Comparison of ENCODE assay signal across 8 mouse cellular contexts in the genomic region with DNA sequence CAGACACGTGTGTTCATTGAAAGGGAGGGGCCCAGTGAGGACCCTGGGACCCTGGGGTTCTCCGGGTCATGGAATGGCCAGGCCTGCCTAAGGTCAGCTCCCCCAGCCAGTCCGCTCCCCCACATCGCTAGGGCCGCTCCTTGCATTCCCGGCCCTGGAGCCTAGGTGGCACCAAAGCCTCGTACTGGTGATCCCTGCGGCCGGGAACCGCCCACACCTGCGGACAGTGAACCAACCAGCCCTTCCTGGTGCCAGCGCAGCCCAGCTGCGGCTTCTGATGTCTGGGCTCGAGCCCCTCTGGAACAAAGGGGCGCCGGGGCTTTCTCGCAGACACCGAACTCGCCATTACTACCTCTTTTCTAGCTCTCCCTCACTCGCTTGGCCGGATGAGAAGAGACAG. TPM values are rescaled to one million over a fixed set of nuclear protein-coding genes. Genes with fewer than 3 reads are reported as not detected.
DNase-seq lines count a peak whose midpoint lies in the region; ATAC-seq and TF ChIP-seq lines count a peak whose summit lies in the region.

No protein-coding gene starts in this region.

- DNase-seq in G1E (ENCODE audit: low spot score), result peak; percentile 72
- peak; percentile 81 to 82 for DNase-seq in cerebellum, adult 18-20 months
- peak; percentile 21 for DNase-seq in heart, postnatal 25 days (ENCODE audit: low spot score)
- DNase-seq in layer of hippocampus, adult 18-20 months (ENCODE audit: low spot score in 2 of 2), result peak; percentile 30 to 53
- DNase-seq in lung, embryonic 14.5 days, result peak; percentile 90
- peak; percentile 31 to 33 for DNase-seq in thymus, adult 18-20 months

- TF ChIP-seq CTCF in G1E (IDR thresholded peaks at IDR 0.05; ENCODE audit: low read depth, low read length), result peak; percentile 55
- peak; percentile 92 for TF ChIP-seq CTCF in lung, embryonic 14.5 days (IDR thresholded peaks at IDR 0.05; ENCODE audit: low read depth)
- peak; percentile 91 for TF ChIP-seq CTCF in olfactory bulb, adult 2 months (IDR thresholded peaks at IDR 0.05; ENCODE audit: insufficient read depth, low read depth, low read length)

- no peak for TF ChIP-seq POLR2A in olfactory bulb, adult 2 months (IDR thresholded peaks at IDR 0.05; ENCODE audit: insufficient read depth, low read depth, low read length)

- peak overlapping the region; percentile 61 for H3K9ac ChIP-seq in forebrain, embryonic 15.5 days (replicated peaks)
- H3K9ac ChIP-seq in lung, embryonic 14.5 days, result no peak overlapping the region; the same call in 1 of the 2 replicates

- H3K4me2 ChIP-seq in forebrain, embryonic 15.5 days (replicated peaks), result peak overlapping the region; percentile 98
- H3K4me2 ChIP-seq in lung, embryonic 14.5 days, result peak overlapping the region; percentile 85

- peaks cover 23% of the 10 kb centered on the region for H3K4me1 ChIP-seq in G1E (ENCODE audit: insufficient read depth, low read depth, low read length)
- peaks cover 25% of the 10 kb centered on the region for H3K4me1 ChIP-seq in forebrain, embryonic 15.5 days
- H3K4me1 ChIP-seq in lung, embryonic 14.5 days (ENCODE audit: insufficient read depth), result no peaks in the 10 kb centered on the region; the same call in 1 of the 2 replicates
- peaks cover 34% of the 10 kb centered on the region for H3K4me1 ChIP-seq in olfactory bulb, adult 2 months (ENCODE audit: control insufficient read depth, insufficient read depth, low read length)

- H3K36me3 ChIP-seq in G1E (replicated peaks), result no peaks in the 10 kb centered on the region
- no peaks in the 10 kb centered on the region for H3K36me3 ChIP-seq in forebrain, embryonic 15.5 days
- H3K36me3 ChIP-seq in lung, embryonic 14.5 days (ENCODE audit: insufficient read depth), result no peaks in the 10 kb centered on the region

- ATAC-seq in G1E (ENCODE audit: extremely low read depth, insufficient number of reproducible peaks, low FRiP score, poor library complexity, severe bottlenecking), result 0 out of 2 replicates have a peak, but pooled peaks have one; percentile 4
- ATAC-seq in forebrain, embryonic 15.5 days (replicated peaks), result peak; percentile 60; the same call in 1 of the 2 replicates
- ATAC-seq in lung, embryonic 14.5 days (ENCODE audit: insufficient read depth), result peak; percentile 62

- intact Hi-C loops in heart, postnatal 25 days (cut with DNase I), result loop anchor here (1.0 to 5.0 kb wide), 2 partner anchors 75 to 96 kb away; no protein-coding TSS in a partner anchor

- no peaks in the 10 kb centered on the region for H3K9me3 ChIP-seq in G1E (replicated peaks)
- no peaks in the 10 kb centered on the region for H3K9me3 ChIP-seq in forebrain, embryonic 15.5 days
- no peaks in the 10 kb centered on the region for H3K9me3 ChIP-seq in lung, embryonic 14.5 days (ENCODE audit: low read depth, low read length)

- no peak overlapping the region for H3K27ac ChIP-seq in forebrain, embryonic 15.5 days (replicated peaks)
- no peak overlapping the region for H3K27ac ChIP-seq in lung, embryonic 14.5 days (ENCODE audit: low read depth)
- H3K27ac ChIP-seq in olfactory bulb, adult 2 months (ENCODE audit: insufficient read depth, low read depth, low read length), result no peak overlapping the region

- under 1% methylated on average over 21 of the region's 21 CpGs for WGBS in forebrain, embryonic 15.5 days
- WGBS in lung, embryonic 14.5 days, result 1% methylated on average over 21 of the region's 21 CpGs
- WGBS in olfactory bulb, adult 2 months, result 2% methylated on average over 21 of the region's 21 CpGs

- peaks cover 72% of the 10 kb centered on the region for H3K27me3 ChIP-seq in G1E (ENCODE audit: insufficient read depth, low read length)
- H3K27me3 ChIP-seq in forebrain, embryonic 15.5 days, result peaks cover 51% of the 10 kb centered on the region
- H3K27me3 ChIP-seq in lung, embryonic 14.5 days (ENCODE audit: insufficient read depth, low read length), result peaks cover 38% of the 10 kb centered on the region

- H3K4me3 ChIP-seq in G1E (ENCODE audit: low read depth, low read length), result peak overlapping the region; percentile 58; the same call in 1 of the 2 replicates
- H3K4me3 ChIP-seq in forebrain, embryonic 15.5 days, result peak overlapping the region; percentile 57
- H3K4me3 ChIP-seq in lung, embryonic 14.5 days (ENCODE audit: low read depth, low read length), result peak overlapping the region; percentile 44
- peak overlapping the region; percentile 63 for H3K4me3 ChIP-seq in olfactory bulb, adult 2 months (ENCODE audit: insufficient read depth, low read depth, low read length)

RNA-seq across cellular contexts. Expression of gene Slc6a4, which starts 1.1 kb away (rescaled TPM):
- not detected in 2 replicates for total RNA-seq in G1E (2014; fragmentation: Nextera tagmentation)
- total RNA-seq in G1E (2017), result 0.12 and 0.27 TPM in 2 replicates
- not detected in 2 replicates for polyA plus RNA-seq in G1E (2012)
- polyA plus RNA-seq in forebrain, embryonic 15.5 days (2015; fragmentation: Nextera tagmentation; extraction: Ambion mirVana), result 0.43 and 0.60 TPM in 2 replicates
- total RNA-seq in heart, postnatal 25 days (2021), result under 1 TPM; 0.52 to 0.67 TPM
- not detected for total RNA-seq in layer of hippocampus, adult 18-20 months (2021)
- polyA plus RNA-seq in lung, embryonic 14.5 days (2014; fragmentation: Nextera tagmentation; extraction: Ambion mirVana), result 1.7 and 1.8 TPM in 2 replicates
- polyA plus RNA-seq in olfactory bulb, adult 2 months (2012; ENCODE audit: insufficient read depth, insufficient read length, low replicate concordance, missing spikeins), result not detected in 2 replicates

Comparison
In these comparisons a context has a peak if more than half of its experiments do, and no peak if none do; other contexts are left out.
1. ATAC-seq: peak in every context shown above with its lines; median percentile 62 in lung, embryonic 14.5 days; 60 in forebrain, embryonic 15.5 days; 4 in G1E.
2. DNase-seq: peak in every context shown above with its lines; median percentile 90 in lung, embryonic 14.5 days; 82 in cerebellum, adult 18-20 months; 72 in G1E; 42 in layer of hippocampus, adult 18-20 months; 32 in thymus, adult 18-20 months; 21 in heart, postnatal 25 days.